Mouse (Mus musculus) gastrocnemius, postnatal 36 days (tissue): Measurements from ENCODE around the gene BC107364. TPM values are rescaled to one million over a fixed set of nuclear protein-coding genes. Genes with fewer than 3 reads are reported as not detected.
"Not testable (repeated sequence)": the region's sequence is repeated elsewhere in the genome, so short reads cannot be mapped to it uniquely, and the experiment has no call there.

Experiments used
- DNase-seq, 2 experiments: peaks; one replicate each; pipeline ENCODE4 v3.0.0; 2022
- intact Hi-C: fragments of 180-260 bp; cut with DNase I; formaldehyde crosslinking; loops from one replicate; pipeline ENCODE4 v1.15.1; 2025
- total RNA-seq, 2 experiments: library from RNA; stranded (reverse); gene quantifications; 2 replicates each; pipeline ENCODE4 v1.2.3; 2021

The BC107364 gene
- total RNA-seq, 2 experiments from 2014 or later, result not detected

DNA sequence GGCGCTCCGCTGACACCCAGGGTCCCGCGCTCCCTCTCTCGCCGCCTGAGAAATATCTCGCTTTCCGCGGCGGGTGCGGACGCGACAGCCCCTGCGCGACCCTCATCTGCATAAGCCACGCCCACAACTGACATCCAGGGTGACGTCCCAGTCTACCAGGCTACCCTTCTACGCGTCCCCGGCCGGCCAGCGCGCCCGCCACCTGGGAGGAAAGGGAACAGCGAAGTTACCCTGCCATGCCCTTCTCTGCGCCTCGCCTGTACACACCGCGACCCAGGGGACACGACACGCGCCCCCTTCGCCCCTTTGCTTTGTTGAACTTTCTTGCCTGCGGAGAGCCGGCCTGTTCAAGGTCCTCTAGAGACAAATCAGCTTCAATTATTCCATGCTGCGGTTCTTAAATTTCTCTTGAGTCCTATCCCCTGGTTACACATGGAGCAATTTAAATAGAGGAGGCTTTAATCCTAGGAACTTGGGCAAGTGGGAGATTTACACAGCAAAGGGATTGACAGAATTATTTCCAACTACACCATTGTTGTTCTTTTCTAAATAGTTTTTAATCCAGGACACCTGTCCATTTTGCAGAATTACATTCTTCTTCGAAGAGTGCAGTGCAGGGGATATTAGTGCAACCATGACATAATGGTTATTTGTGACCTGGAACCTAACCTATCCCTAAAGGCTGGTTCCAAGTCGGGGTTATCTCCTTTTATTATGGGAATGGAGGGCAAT, 34.9 kb upstream of the BC107364 start:
- DNase-seq, intact Hi-C loops: not testable (repeated sequence)

DNA sequence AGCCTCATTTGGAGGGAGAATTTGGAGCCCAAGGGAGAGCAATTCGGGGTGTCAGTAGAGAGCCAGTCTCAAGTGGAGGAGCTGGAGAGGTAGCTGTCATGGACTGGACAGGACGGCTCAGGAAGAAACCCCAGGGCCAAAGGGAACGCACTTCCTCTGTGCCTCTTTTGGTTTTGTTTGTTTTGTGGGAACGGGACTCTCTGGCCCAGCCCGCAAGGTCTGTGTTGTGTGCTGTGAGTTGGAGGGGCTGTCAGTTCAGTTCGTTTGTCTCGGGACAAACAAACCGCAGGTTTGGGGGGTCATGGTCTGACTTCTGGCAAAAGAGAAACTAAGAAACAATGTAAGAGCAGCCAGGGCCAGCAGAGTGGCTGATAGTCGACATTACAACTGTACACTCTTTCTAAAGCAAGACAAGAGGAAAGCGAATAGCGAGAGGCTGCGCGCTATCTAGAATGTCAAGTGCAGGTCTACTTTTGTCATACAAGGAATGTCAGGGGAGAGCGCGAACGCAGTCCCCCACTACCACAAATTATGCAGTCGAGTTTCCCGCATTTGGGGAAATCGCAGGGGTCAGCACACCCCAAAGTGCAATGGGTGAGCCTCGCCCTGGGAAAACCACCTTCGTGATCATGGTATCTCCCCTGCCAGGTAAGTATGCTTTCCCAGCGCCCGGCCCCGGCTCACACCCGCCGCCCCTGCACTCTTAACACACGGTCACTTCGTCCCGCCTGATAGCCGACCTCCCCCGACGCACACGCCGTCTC, 34.1 kb upstream of the BC107364 start:
- DNase-seq, intact Hi-C loops: not testable (repeated sequence)

GRCm38 (mm10) chr3:96485361-96485760, 33.3 kb upstream of the BC107364 start:
- no peak for DNase-seq
- intact Hi-C loops, result no loop called here

- intact Hi-C loops, result no loop called here
- DNase-seq, result no peak
Measured at GRCm38 (mm10) chr3:96484921-96485320, 32.8 kb upstream of the BC107364 start.

DNA sequence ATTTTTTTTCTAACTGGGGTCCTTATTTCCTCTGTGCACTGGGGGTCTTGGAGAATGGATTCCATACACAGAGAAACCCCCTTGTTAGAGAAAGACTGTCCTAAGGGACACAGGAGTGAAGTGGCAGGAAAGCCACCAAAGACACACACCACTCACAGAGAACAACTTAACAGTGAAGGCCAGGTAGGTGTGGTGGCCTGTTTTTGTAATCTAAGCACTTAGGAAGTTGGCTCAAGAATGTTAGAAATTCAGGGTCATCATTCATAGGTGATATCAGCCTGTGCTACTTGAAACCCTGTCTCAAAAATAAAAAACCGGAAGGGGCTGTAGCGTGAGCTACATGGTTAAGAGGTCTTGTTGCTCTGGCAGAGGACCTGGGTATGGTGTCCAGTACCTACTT, 31.8 kb upstream of the BC107364 start:
- intact Hi-C loops, result no loop called here
- DNase-seq, result no peak

- intact Hi-C loops, DNase-seq: not testable (repeated sequence)
Measured at GRCm38 (mm10) chr3:96483044-96483443, 30.9 kb upstream of the BC107364 start.

- no peak for DNase-seq
- intact Hi-C loops, result no loop called here
Measured at GRCm38 (mm10) chr3:96482451-96482850, 30.3 kb upstream of the BC107364 start.

DNA sequence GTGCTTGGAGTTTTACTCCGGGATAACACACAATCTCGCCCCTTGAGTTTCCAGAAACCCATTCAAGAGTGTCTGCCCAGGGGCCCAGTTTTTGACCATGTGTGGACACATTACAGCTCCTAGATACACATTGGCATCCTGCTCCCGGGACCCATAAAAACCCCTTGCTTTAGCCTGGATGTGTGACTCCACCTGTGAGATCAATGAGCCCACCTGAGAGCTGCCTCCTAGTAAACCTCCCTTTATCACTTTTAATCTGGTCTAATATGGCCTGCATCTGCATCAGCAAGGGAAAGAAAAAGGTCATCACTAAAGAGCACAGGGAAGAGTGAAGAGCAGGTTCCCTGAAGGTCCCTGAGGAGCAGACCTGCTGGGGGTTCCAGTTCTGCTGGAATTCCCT, 29.8 kb upstream of the BC107364 start:
- intact Hi-C loops, result no loop called here
- no peak for DNase-seq

GRCm38 (mm10) chr3:96480684-96481270, 28.7 kb upstream of the BC107364 start:
- intact Hi-C loops, result no loop called here
- no peak for DNase-seq

DNA sequence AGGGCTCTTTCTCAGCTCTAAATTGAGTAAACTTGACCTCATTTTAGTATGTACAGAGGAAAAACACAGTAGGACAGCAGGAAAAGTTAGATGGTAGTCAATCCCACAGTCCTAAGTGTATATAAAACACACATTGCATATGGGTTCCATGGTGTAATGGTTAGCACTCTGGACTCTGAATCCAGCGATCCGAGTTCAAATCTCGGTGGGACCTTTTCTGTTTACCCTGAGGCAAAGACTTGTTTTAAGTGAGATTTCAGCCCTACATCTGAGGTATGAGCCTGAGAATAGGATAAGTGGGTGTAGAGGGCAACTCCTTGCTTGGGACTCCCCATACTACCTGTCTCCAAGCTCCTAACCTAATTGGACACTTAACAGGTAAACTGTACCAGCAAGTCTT, 27.1 kb upstream of the BC107364 start:
- DNase-seq, result no peak
- intact Hi-C loops, result no loop called here

- intact Hi-C loops, result no loop called here
- DNase-seq, result no peak
Measured at GRCm38 (mm10) chr3:96477558-96477957, 25.5 kb upstream of the BC107364 start.

DNA sequence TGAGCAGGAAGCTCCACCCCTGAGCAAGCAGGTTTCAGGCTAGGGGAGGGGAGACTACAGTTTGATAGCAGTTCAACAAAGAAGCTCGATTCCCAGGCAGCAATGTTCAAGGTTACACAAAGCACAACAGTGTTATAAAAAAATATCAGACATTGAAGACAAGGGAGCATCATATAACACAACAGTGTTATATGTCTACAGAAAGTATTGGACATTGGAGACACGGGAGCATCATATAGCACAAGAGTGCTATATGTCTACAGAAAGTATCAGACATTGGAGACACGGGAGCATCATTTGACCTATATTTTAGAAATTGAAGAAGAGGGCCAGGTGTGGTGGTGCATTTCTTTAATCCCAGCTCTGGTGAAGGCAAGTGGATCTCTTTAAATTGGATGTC, 25.0 kb upstream of the BC107364 start:
- intact Hi-C loops, result no loop called here
- no peak for DNase-seq

GRCm38 (mm10) chr3:96474909-96475655, 23.0 kb upstream of the BC107364 start:
- intact Hi-C loops, result no loop called here
- no peak for DNase-seq

GRCm38 (mm10) chr3:96473556-96473955, 21.4 kb upstream of the BC107364 start:
- DNase-seq, intact Hi-C loops: not testable (repeated sequence)

GRCm38 (mm10) chr3:96472066-96472465, 20.0 kb upstream of the BC107364 start:
- intact Hi-C loops, result no loop called here

DNA sequence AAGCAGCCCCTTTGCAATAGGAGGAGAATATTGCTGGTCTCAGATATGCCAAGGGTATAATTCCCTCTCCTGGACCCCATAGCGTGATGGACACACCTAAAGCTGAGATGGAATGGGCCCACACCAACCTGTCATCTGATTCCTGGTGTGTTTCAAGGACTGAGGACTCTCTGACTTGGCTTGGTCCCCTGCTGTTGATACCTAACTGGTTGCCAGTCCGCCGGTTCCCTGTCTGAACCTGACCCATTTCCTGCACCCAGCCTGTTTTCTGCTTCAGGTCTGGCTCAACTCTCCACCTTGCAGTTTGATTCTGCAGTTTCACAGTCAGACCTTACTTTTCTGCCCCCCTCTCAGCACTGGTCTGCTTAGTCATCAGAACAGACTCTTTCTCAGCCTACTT, 17.5 kb upstream of the BC107364 start:
- intact Hi-C loops, result no loop called here

More at GRCm38 (mm10) chr3:96472066-96472465, 20.0 kb upstream of the BC107364 start:
- DNase-seq, result no peak

DNA sequence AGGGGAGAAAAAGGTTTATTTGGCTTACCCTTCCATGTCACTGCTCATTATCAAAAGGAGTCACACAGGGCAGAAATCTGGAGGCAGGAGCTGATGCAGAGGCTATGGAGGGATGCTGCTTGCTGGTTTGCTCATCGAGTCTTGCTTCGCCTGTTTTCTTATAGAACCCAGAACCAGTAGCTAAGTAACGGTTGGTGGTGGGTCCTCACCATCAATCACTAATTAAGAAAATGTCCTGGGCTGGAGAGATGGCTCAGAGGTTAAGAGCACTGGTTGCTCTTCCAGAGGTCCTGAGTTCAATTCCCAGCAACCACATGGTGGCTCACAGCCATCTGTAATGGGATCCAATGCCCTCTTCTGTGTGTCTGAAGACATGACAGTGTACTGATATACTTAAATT, 16.2 kb upstream of the BC107364 start:
- intact Hi-C loops, result not testable (repeated sequence)

More for the DNA sequence above, 17.5 kb upstream of the BC107364 start:
- DNase-seq, result no peak

GRCm38 (mm10) chr3:96467641-96468040, 15.5 kb upstream of the BC107364 start:
- intact Hi-C loops, result no loop called here

More for the DNA sequence above, 16.2 kb upstream of the BC107364 start:
- DNase-seq, result not testable (repeated sequence)

GRCm38 (mm10) chr3:96463891-96464290, 11.8 kb upstream of the BC107364 start:
- no peak for DNase-seq
- intact Hi-C loops, result no loop called here

More at GRCm38 (mm10) chr3:96467641-96468040, 15.5 kb upstream of the BC107364 start:
- DNase-seq, result no peak

GRCm38 (mm10) chr3:96460568-96460870, 8.4 kb upstream of the BC107364 start:
- DNase-seq, intact Hi-C loops: not testable (repeated sequence)
